Mouse (Mus musculus): ENCODE results near the gene 4921517D22Rik. TPM values are rescaled to one million over a fixed set of nuclear protein-coding genes. Genes with fewer than 3 reads are reported as not detected.

Gene 4921517D22Rik
- polyA plus RNA-seq, 1 experiment from 2014 or later = not detected

DNA sequence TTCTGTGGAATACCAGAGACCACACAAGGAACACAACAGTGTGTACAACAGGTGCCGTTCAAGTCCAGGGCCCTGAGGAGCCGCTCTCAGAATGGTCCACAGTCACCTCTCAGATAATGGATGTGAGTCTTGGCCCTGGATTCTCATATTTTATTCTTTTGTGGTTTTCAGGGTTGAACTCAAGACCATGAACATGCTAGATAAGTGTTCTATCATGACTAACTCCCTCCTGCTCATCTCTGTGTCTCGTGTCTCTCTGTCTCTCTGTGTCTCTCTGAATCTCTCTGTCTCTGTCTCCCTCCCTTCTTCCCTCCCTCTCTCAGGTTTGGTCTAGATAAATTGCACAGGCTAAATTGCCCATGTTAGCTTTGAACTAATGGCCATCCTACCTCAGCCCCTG lies 4.1 kb downstream of the 4921517D22Rik start:
- Histone ChIP-seq H3K36me3 (ENCODE audit: insufficient read depth) (no peaks in the 10 kb centered on the region), H3K9ac (no peak overlapping the region), H3K4me2 (no peak overlapping the region), H3K4me3 (ENCODE audit: low read depth, low read length) (no peak overlapping the region), H3K4me1 (ENCODE audit: insufficient read depth) (no peaks in the 10 kb centered on the region), H3K9me3 (ENCODE audit: low read depth, low read length) (no peaks in the 10 kb centered on the region), H3K27me3 (ENCODE audit: insufficient read depth, low read length) (no peaks in the 10 kb centered on the region), H3K27ac (ENCODE audit: low read depth) (no peak overlapping the region)
- no peak for TF ChIP-seq CTCF (IDR thresholded peaks at IDR 0.05; ENCODE audit: low read depth)
- WGBS = 81% methylated on average over 3 of the region's 3 CpGs
- ATAC-seq (ENCODE audit: insufficient read depth) (no peak), DNase-seq (no peak)

- DNase-seq = no peak
Measured at GRCm38 (mm10) chr13:59689313-59689712, 4.6 kb downstream of the 4921517D22Rik start.

GRCm38 (mm10) chr13:59688338-59688770 lies 5.6 kb downstream of the 4921517D22Rik start:
- TF ChIP-seq CTCF (IDR thresholded peaks at IDR 0.05; ENCODE audit: low read depth) = no peak
- no peak overlapping the region for H3K9ac ChIP-seq
- no peaks in the 10 kb centered on the region for H3K4me1 ChIP-seq (ENCODE audit: insufficient read depth)
- ATAC-seq (ENCODE audit: insufficient read depth) = no peak
- H3K36me3 ChIP-seq (ENCODE audit: insufficient read depth) = no peaks in the 10 kb centered on the region
- no peaks in the 10 kb centered on the region for H3K27me3 ChIP-seq (ENCODE audit: insufficient read depth, low read length)
- H3K9me3 ChIP-seq (ENCODE audit: low read depth, low read length) = no peaks in the 10 kb centered on the region
- peak; percentile 46 for DNase-seq
- no peak overlapping the region for H3K27ac ChIP-seq (ENCODE audit: low read depth)
- 56% methylated on average over 13 of the region's 13 CpGs for WGBS
- no peak overlapping the region for H3K4me3 ChIP-seq (ENCODE audit: low read depth, low read length)
- H3K4me2 ChIP-seq = no peak overlapping the region

More at GRCm38 (mm10) chr13:59689313-59689712, 4.6 kb downstream of the 4921517D22Rik start:
- Histone ChIP-seq H3K9ac (no peak overlapping the region), H3K27me3 (ENCODE audit: insufficient read depth, low read length) (no peaks in the 10 kb centered on the region), H3K36me3 (ENCODE audit: insufficient read depth) (no peaks in the 10 kb centered on the region), H3K4me1 (ENCODE audit: insufficient read depth) (no peaks in the 10 kb centered on the region), H3K27ac (ENCODE audit: low read depth) (no peak overlapping the region), H3K4me3 (ENCODE audit: low read depth, low read length) (no peak overlapping the region), H3K9me3 (ENCODE audit: low read depth, low read length) (no peaks in the 10 kb centered on the region), H3K4me2 (no peak overlapping the region)
- no peak for TF ChIP-seq CTCF (IDR thresholded peaks at IDR 0.05; ENCODE audit: low read depth)
- no peak for ATAC-seq (ENCODE audit: insufficient read depth)
- WGBS = 82% methylated on average over 9 of the region's 9 CpGs

GRCm38 (mm10) chr13:59685236-59685635 lies 8.7 kb downstream of the 4921517D22Rik start:
- H3K4me1 ChIP-seq (ENCODE audit: insufficient read depth) = no peaks in the 10 kb centered on the region
- H3K4me3 ChIP-seq (ENCODE audit: low read depth, low read length) = no peak overlapping the region
- H3K4me2 ChIP-seq = no peak overlapping the region
- H3K27me3 ChIP-seq (ENCODE audit: insufficient read depth, low read length) = no peaks in the 10 kb centered on the region
- no peak overlapping the region for H3K27ac ChIP-seq (ENCODE audit: low read depth)
- no peak overlapping the region for H3K9ac ChIP-seq
- ATAC-seq (ENCODE audit: insufficient read depth) = no peak
- no peaks in the 10 kb centered on the region for H3K36me3 ChIP-seq (ENCODE audit: insufficient read depth)
- 76% methylated on average over 3 of the region's 3 CpGs for WGBS
- no peaks in the 10 kb centered on the region for H3K9me3 ChIP-seq (ENCODE audit: low read depth, low read length)
- TF ChIP-seq CTCF (IDR thresholded peaks at IDR 0.05; ENCODE audit: low read depth) = no peak
- no peak for DNase-seq

DNA sequence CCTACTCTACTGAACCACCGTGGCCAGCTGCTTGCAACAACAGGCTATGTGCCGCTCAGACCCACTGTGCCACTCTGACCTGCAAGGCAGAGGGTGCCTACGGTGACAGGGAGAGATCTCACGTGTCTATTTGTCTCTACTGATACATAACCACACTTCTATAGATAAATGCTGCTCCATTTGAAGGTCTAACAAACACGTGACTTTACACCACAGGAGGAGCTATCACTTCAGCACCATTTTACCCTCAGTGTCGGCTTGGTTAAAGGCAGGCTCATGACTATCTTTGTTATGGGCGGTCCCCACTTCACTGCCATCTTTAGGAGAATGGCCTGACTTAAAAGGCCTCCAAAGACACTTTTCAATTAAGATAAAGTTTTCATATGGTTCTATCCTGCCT lies 11.3 kb downstream of the 4921517D22Rik start:
- no peak overlapping the region for H3K27ac ChIP-seq (ENCODE audit: low read depth)
- H3K4me1 ChIP-seq (ENCODE audit: insufficient read depth) = no peaks in the 10 kb centered on the region
- ATAC-seq (ENCODE audit: insufficient read depth) (no peak), DNase-seq (peak; percentile 74)
- no peak overlapping the region for H3K4me3 ChIP-seq (ENCODE audit: low read depth, low read length)
- TF ChIP-seq CTCF (IDR thresholded peaks at IDR 0.05; ENCODE audit: low read depth) = no peak
- H3K9ac ChIP-seq = no peak overlapping the region
- no peak overlapping the region for H3K4me2 ChIP-seq
- no peaks in the 10 kb centered on the region for H3K36me3 ChIP-seq (ENCODE audit: insufficient read depth)
- H3K9me3 ChIP-seq (ENCODE audit: low read depth, low read length) = no peaks in the 10 kb centered on the region
- no peaks in the 10 kb centered on the region for H3K27me3 ChIP-seq (ENCODE audit: insufficient read depth, low read length)
- 20% methylated on average over 7 of the region's 7 CpGs for WGBS

- Histone ChIP-seq H3K4me1 (ENCODE audit: insufficient read depth) (no peaks in the 10 kb centered on the region), H3K4me2 (no peak overlapping the region), H3K4me3 (ENCODE audit: low read depth, low read length) (no peak overlapping the region), H3K36me3 (ENCODE audit: insufficient read depth) (no peaks in the 10 kb centered on the region), H3K27ac (ENCODE audit: low read depth) (no peak overlapping the region), H3K27me3 (ENCODE audit: insufficient read depth, low read length) (no peaks in the 10 kb centered on the region), H3K9me3 (ENCODE audit: low read depth, low read length) (no peaks in the 10 kb centered on the region), H3K9ac (no peak overlapping the region)
- DNase-seq (no peak), ATAC-seq (ENCODE audit: insufficient read depth) (no peak)
- 53% methylated on average over 4 of the region's 4 CpGs for WGBS
- no peak for TF ChIP-seq CTCF (IDR thresholded peaks at IDR 0.05; ENCODE audit: low read depth)
Measured at GRCm38 (mm10) chr13:59679908-59680307, 14.0 kb downstream of the 4921517D22Rik start.

DNA sequence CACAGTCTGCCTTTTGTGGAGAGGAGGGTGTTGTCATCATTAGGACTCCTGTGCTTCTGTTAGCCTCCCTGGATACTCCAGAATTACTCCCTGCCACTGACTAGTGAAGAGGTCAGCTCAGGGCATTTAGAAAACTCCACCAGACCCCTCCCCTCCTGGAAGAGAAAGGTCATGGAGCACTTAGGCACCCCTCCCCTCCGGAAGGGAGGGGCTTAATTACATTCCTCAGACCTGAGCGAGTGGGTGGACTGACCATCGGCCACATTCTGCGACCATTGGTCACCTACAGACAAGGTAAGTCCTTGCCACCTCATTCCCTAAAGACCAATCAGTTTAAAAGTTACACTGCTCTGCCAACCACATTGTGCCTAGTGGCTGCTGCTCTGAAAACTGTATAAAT lies 14.6 kb downstream of the 4921517D22Rik start:
- ATAC-seq (ENCODE audit: insufficient read depth) = no peak
- 50% methylated on average over 4 of the region's 4 CpGs for WGBS

More for the DNA sequence above, 14.6 kb downstream of the 4921517D22Rik start:
- no peak for DNase-seq
- Histone ChIP-seq H3K4me3 (ENCODE audit: low read depth, low read length) (no peak overlapping the region), H3K36me3 (ENCODE audit: insufficient read depth) (no peaks in the 10 kb centered on the region), H3K9me3 (ENCODE audit: low read depth, low read length) (no peaks in the 10 kb centered on the region), H3K27me3 (ENCODE audit: insufficient read depth, low read length) (no peaks in the 10 kb centered on the region), H3K27ac (ENCODE audit: low read depth) (no peak overlapping the region), H3K4me2 (no peak overlapping the region), H3K9ac (no peak overlapping the region), H3K4me1 (ENCODE audit: insufficient read depth) (no peaks in the 10 kb centered on the region)
- TF ChIP-seq CTCF (IDR thresholded peaks at IDR 0.05; ENCODE audit: low read depth) = no peak

All from lung, embryonic 14.5 days (tissue).